Mouse (Mus musculus) layer of hippocampus, postnatal 36 days (tissue): ENCODE results near the gene Polh. TPM values are rescaled to one million over a fixed set of nuclear protein-coding genes. Genes with fewer than 3 reads are reported as not detected.
A peak's percentile ranks its signal among the peaks of the same experiment; 100 is the strongest.

Experiments used
- DNase-seq, 2 experiments: peaks; one replicate each; pipeline ENCODE4 v3.0.0; 2022
- microRNA-seq, 2 experiments: library from miRNA; unstranded; fragments of <30 nt; microRNA quantifications; one replicate each; pipeline ENCODE4 v1.2.0; 2021
- total RNA-seq, 2 experiments: library from RNA; stranded (reverse); gene quantifications; 2 replicates each; pipeline ENCODE4 v1.2.3; 2021

The Polh gene
- total RNA-seq, 2 experiments from 2014 or later: 5.5 to 5.8 TPM

GRCm38 (mm10) chr17:46129741-46130498, 72.5 kb downstream of the Polh start:
- DNase-seq: peak in 1 of 2 experiments; percentile 28

GRCm38 (mm10) chr17:46127814-46128493, 74.5 kb downstream of the Polh start:
- no peak for DNase-seq

GRCm38 (mm10) chr17:46126608-46127007, 75.8 kb downstream of the Polh start:
- no peak for DNase-seq

GRCm38 (mm10) chr17:46123953-46124700, 78.3 kb downstream of the Polh start:
- DNase-seq: no peak

- no peak for DNase-seq
These were observed 79.2 kb downstream of the Polh start for GRCm38 (mm10) chr17:46123285-46123684.

- DNase-seq: no peak
These were observed 79.7 kb downstream of the Polh start for GRCm38 (mm10) chr17:46122791-46123190.

Small RNA genes lying within 50 kb of the gene (microRNA-seq; reads per million reads assigned to microRNA genes)
- 0 reads per million in 2 experiments for gene Mir693

Other genes starting within 250 kb of the Polh start
- gene Vegfa, start 170.3 kb downstream of the Polh start, total RNA-seq: 10 to 100 TPM; 68.1 to 99.0 TPM
- gene Mrps18a, start 91.7 kb downstream of the Polh start, total RNA-seq: 10 to 100 TPM; 81.0 to 83.8 TPM
- gene Rsph9, start 58.4 kb downstream of the Polh start, total RNA-seq: 10 to 100 TPM; 25.5 to 25.6 TPM
- gene Mad2l1bp, start 49.1 kb downstream of the Polh start, total RNA-seq: 10 to 100 TPM in 1 of 2 experiments, 1 to 10 TPM in 1; 10.0 to 10.4 TPM
- gene Gtpbp2, start 41.6 kb downstream of the Polh start, total RNA-seq: 100 to 1,000 TPM; 123 to 137 TPM
- gene Xpo5, start 137 bp upstream of the Polh start, total RNA-seq: 10 to 100 TPM; 47.9 to 49.7 TPM
- gene Polr1c, start 45.4 kb upstream of the Polh start, total RNA-seq: 10 to 100 TPM; 34.5 to 35.1 TPM
- 10 to 100 TPM; 78.7 to 92.4 TPM for gene Yipf3, start 45.4 kb upstream of the Polh start, total RNA-seq
- gene Lrrc73, start 50.9 kb upstream of the Polh start, total RNA-seq: 10 to 100 TPM; 60.4 to 63.5 TPM
- gene Tjap1, start 80.4 kb upstream of the Polh start, total RNA-seq: 10 to 100 TPM; 50.4 to 72.7 TPM
- gene Dlk2, start 94.8 kb upstream of the Polh start, total RNA-seq: 10 to 100 TPM; 46.9 to 52.4 TPM
- gene Abcc10, start 125.7 kb upstream of the Polh start, total RNA-seq: 1 to 10 TPM; 8.2 to 9.0 TPM
- gene Zfp318, start 181.1 kb upstream of the Polh start, total RNA-seq: 10 to 100 TPM; 56.3 to 60.0 TPM
- 1 to 10 TPM; 8.1 to 8.4 TPM for gene Crip3, start 226.3 kb upstream of the Polh start, total RNA-seq
- under 1 TPM in 1 of 2 experiments, not detected in 1; 0.30 TPM for gene Slc22a7, start 235.8 kb upstream of the Polh start, total RNA-seq